Mouse (Mus musculus): ENCODE data around the gene Map4k5. TPM values are rescaled to one million over a fixed set of nuclear protein-coding genes. Genes with fewer than 3 reads are reported as not detected.

Map4k5 gene
- polyA plus RNA-seq, 1 experiment: 5.6 TPM

GRCm38 (mm10) chr12:69923128-69923527 is 30.1 kb upstream of the Map4k5 start:
- Histone ChIP-seq H3K4me1 (ENCODE audit: control insufficient read depth, insufficient read depth, low read length) (no peaks in the 10 kb centered on the region), H3K27ac (ENCODE audit: control insufficient read depth, insufficient read depth, low read depth, low read length) (no peak overlapping the region), H3K36me3 (ENCODE audit: control insufficient read depth, insufficient read depth, low read length) (0 out of 2 replicates have a peak, but pooled peaks cover 2% of the 10 kb centered on the region), H3K4me3 (ENCODE audit: control insufficient read depth, low read depth, low read length) (no peak overlapping the region), H3K27me3 (ENCODE audit: control insufficient read depth, insufficient read depth, low read length) (no peaks in the 10 kb centered on the region)
- TF ChIP-seq POLR2A (IDR thresholded peaks at IDR 0.05; ENCODE audit: control insufficient read depth, low read depth, low read length) (no peak), CTCF (IDR thresholded peaks at IDR 0.05; ENCODE audit: control insufficient read depth, insufficient read depth, insufficient replicate concordance, low read depth, low read length) (no peak)

- no peak overlapping the region for H3K27ac ChIP-seq (ENCODE audit: control insufficient read depth, insufficient read depth, low read depth, low read length)
- H3K4me1 ChIP-seq (ENCODE audit: control insufficient read depth, insufficient read depth, low read length): no peaks in the 10 kb centered on the region
- H3K4me3 ChIP-seq (ENCODE audit: control insufficient read depth, low read depth, low read length): no peak overlapping the region
- 0 out of 2 replicates have a peak, but pooled peaks cover 2% of the 10 kb centered on the region for H3K36me3 ChIP-seq (ENCODE audit: control insufficient read depth, insufficient read depth, low read length)
- H3K27me3 ChIP-seq (ENCODE audit: control insufficient read depth, insufficient read depth, low read length): no peaks in the 10 kb centered on the region
- no peak for TF ChIP-seq POLR2A (IDR thresholded peaks at IDR 0.05; ENCODE audit: control insufficient read depth, low read depth, low read length)
- no peak for TF ChIP-seq CTCF (IDR thresholded peaks at IDR 0.05; ENCODE audit: control insufficient read depth, insufficient read depth, insufficient replicate concordance, low read depth, low read length)
Observed at GRCm38 (mm10) chr12:69922099-69922498, 29.1 kb upstream of the Map4k5 start.

- TF ChIP-seq CTCF (IDR thresholded peaks at IDR 0.05; ENCODE audit: control insufficient read depth, insufficient read depth, insufficient replicate concordance, low read depth, low read length) (no peak), POLR2A (IDR thresholded peaks at IDR 0.05; ENCODE audit: control insufficient read depth, low read depth, low read length) (no peak)
- H3K27ac ChIP-seq (ENCODE audit: control insufficient read depth, insufficient read depth, low read depth, low read length): no peak overlapping the region
Observed at GRCm38 (mm10) chr12:69917870-69918269, 24.9 kb upstream of the Map4k5 start.

GRCm38 (mm10) chr12:69912737-69913136 is 19.7 kb upstream of the Map4k5 start:
- TF ChIP-seq POLR2A (IDR thresholded peaks at IDR 0.05; ENCODE audit: control insufficient read depth, low read depth, low read length) (no peak), CTCF (IDR thresholded peaks at IDR 0.05; ENCODE audit: control insufficient read depth, insufficient read depth, insufficient replicate concordance, low read depth, low read length) (no peak)
- peaks cover 3% of the 10 kb centered on the region; the same call in 1 of the 2 replicates for H3K4me1 ChIP-seq (ENCODE audit: control insufficient read depth, insufficient read depth, low read length)

More at GRCm38 (mm10) chr12:69917870-69918269, 24.9 kb upstream of the Map4k5 start:
- no peaks in the 10 kb centered on the region for H3K27me3 ChIP-seq (ENCODE audit: control insufficient read depth, insufficient read depth, low read length)
- H3K36me3 ChIP-seq (ENCODE audit: control insufficient read depth, insufficient read depth, low read length): no peaks in the 10 kb centered on the region
- H3K4me1 ChIP-seq (ENCODE audit: control insufficient read depth, insufficient read depth, low read length): no peaks in the 10 kb centered on the region
- H3K4me3 ChIP-seq (ENCODE audit: control insufficient read depth, low read depth, low read length): no peak overlapping the region

GRCm38 (mm10) chr12:69911906-69912305 is 18.9 kb upstream of the Map4k5 start:
- no peak for TF ChIP-seq CTCF (IDR thresholded peaks at IDR 0.05; ENCODE audit: control insufficient read depth, insufficient read depth, insufficient replicate concordance, low read depth, low read length)
- TF ChIP-seq POLR2A (IDR thresholded peaks at IDR 0.05; ENCODE audit: control insufficient read depth, low read depth, low read length): no peak
- peaks cover 7% of the 10 kb centered on the region for H3K4me1 ChIP-seq (ENCODE audit: control insufficient read depth, insufficient read depth, low read length)
- no peaks in the 10 kb centered on the region for H3K27me3 ChIP-seq (ENCODE audit: control insufficient read depth, insufficient read depth, low read length)
- H3K36me3 ChIP-seq (ENCODE audit: control insufficient read depth, insufficient read depth, low read length): no peaks in the 10 kb centered on the region; the same call in 1 of the 2 replicates
- no peak overlapping the region for H3K4me3 ChIP-seq (ENCODE audit: control insufficient read depth, low read depth, low read length)
- H3K27ac ChIP-seq (ENCODE audit: control insufficient read depth, insufficient read depth, low read depth, low read length): no peak overlapping the region

More at GRCm38 (mm10) chr12:69912737-69913136, 19.7 kb upstream of the Map4k5 start:
- Histone ChIP-seq H3K27ac (ENCODE audit: control insufficient read depth, insufficient read depth, low read depth, low read length) (no peak overlapping the region), H3K4me3 (ENCODE audit: control insufficient read depth, low read depth, low read length) (no peak overlapping the region), H3K27me3 (ENCODE audit: control insufficient read depth, insufficient read depth, low read length) (no peaks in the 10 kb centered on the region), H3K36me3 (ENCODE audit: control insufficient read depth, insufficient read depth, low read length) (no peaks in the 10 kb centered on the region; the same call in 1 of the 2 replicates)

- Histone ChIP-seq H3K4me1 (ENCODE audit: control insufficient read depth, insufficient read depth, low read length) (peaks cover 7% of the 10 kb centered on the region), H3K27ac (ENCODE audit: control insufficient read depth, insufficient read depth, low read depth, low read length) (no peak overlapping the region), H3K36me3 (ENCODE audit: control insufficient read depth, insufficient read depth, low read length) (no peaks in the 10 kb centered on the region; the same call in 1 of the 2 replicates), H3K27me3 (ENCODE audit: control insufficient read depth, insufficient read depth, low read length) (no peaks in the 10 kb centered on the region), H3K4me3 (ENCODE audit: control insufficient read depth, low read depth, low read length) (peak overlapping the region; percentile 56)
- no peak for TF ChIP-seq POLR2A (IDR thresholded peaks at IDR 0.05; ENCODE audit: control insufficient read depth, low read depth, low read length)
- no peak for TF ChIP-seq CTCF (IDR thresholded peaks at IDR 0.05; ENCODE audit: control insufficient read depth, insufficient read depth, insufficient replicate concordance, low read depth, low read length)
Observed at GRCm38 (mm10) chr12:69908511-69908900, 15.5 kb upstream of the Map4k5 start.

- H3K36me3 ChIP-seq (ENCODE audit: control insufficient read depth, insufficient read depth, low read length): no peaks in the 10 kb centered on the region; the same call in 1 of the 2 replicates
- H3K4me1 ChIP-seq (ENCODE audit: control insufficient read depth, insufficient read depth, low read length): peaks cover 7% of the 10 kb centered on the region
- TF ChIP-seq CTCF (IDR thresholded peaks at IDR 0.05; ENCODE audit: control insufficient read depth, insufficient read depth, insufficient replicate concordance, low read depth, low read length) (no peak), POLR2A (IDR thresholded peaks at IDR 0.05; ENCODE audit: control insufficient read depth, low read depth, low read length) (peak; percentile 17; the same call in 1 of the 2 replicates)
- peak overlapping the region; percentile 33 for H3K27ac ChIP-seq (ENCODE audit: control insufficient read depth, insufficient read depth, low read depth, low read length)
- H3K4me3 ChIP-seq (ENCODE audit: control insufficient read depth, low read depth, low read length): peak overlapping the region; percentile 56
- H3K27me3 ChIP-seq (ENCODE audit: control insufficient read depth, insufficient read depth, low read length): no peaks in the 10 kb centered on the region
Observed at GRCm38 (mm10) chr12:69907667-69908510, 14.9 kb upstream of the Map4k5 start.
